In the genomic region with DNA sequence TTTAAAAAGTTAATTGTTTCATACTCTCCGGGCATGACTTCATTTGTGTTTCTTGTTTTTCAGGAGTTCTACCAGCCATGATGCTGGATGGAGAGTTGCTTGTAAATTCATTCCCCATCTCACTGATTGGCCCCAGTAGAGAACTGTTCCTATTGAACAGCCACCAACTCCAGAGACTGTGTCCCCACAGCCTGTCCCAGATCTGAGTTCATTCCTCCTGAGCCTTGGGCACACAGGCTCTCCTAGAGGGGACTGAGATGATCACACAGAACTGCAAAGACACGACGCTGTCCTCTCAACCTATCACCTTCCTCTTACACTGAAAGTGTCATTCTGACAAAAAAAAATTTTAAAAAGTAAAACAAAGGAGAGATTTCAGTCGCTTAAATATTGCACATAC, we compare ENCODE assay signal across 11 mouse cellular contexts. TPM values are rescaled to one million over a fixed set of nuclear protein-coding genes. Genes with fewer than 3 reads are reported as not detected.
"Had no signal": no experiment of that assay in that cellular context is flagged by ENCODE, and none has a peak within 500 bp of the region (broad histone marks: within the 10 kb centered on the region; RNA-seq: fewer than 3 reads in every experiment).

No protein-coding gene starts in this region.

- H3K36me3 ChIP-seq: limb, embryonic 10.5 days; liver, embryonic 15.5 days; midbrain, embryonic 13.5 days; stomach, embryonic 15.5 days had no signal

- H3K4me1 ChIP-seq: liver, embryonic 15.5 days; stomach, embryonic 15.5 days had no signal

- ATAC-seq: lung, postnatal 0 days; midbrain, embryonic 13.5 days had no signal

- H3K9ac ChIP-seq: liver, embryonic 15.5 days; midbrain, embryonic 13.5 days; stomach, embryonic 15.5 days had no signal

- H3K4me2 ChIP-seq: liver, embryonic 11.5 days; liver, embryonic 15.5 days; midbrain, embryonic 13.5 days; stomach, embryonic 15.5 days had no signal

- H3K4me3 ChIP-seq: limb, embryonic 10.5 days; liver, embryonic 15.5 days; midbrain, embryonic 13.5 days; stomach, embryonic 15.5 days had no signal

- H3K27ac ChIP-seq: limb, embryonic 10.5 days; liver, embryonic 15.5 days; midbrain, embryonic 13.5 days; stomach, embryonic 15.5 days had no signal

- DNase-seq: kidney, postnatal 25 days; lung, adult 2 months; lung, postnatal 36 days; right cerebral cortex, postnatal 14 days had no signal

- H3K9me3 ChIP-seq: limb, embryonic 10.5 days; liver, embryonic 15.5 days; midbrain, embryonic 13.5 days; stomach, embryonic 15.5 days had no signal

RNA-seq across cellular contexts. Expression of a gene that starts 1.7 kb away (rescaled TPM):
- polyA plus RNA-seq: spleen, adult 2 months had no signal
